Mouse (Mus musculus): ENCODE measurements around the gene Gps1. TPM values are rescaled to one million over a fixed set of nuclear protein-coding genes. Genes with fewer than 3 reads are reported as not detected.
"Not testable (repeated sequence)": the region's sequence is repeated elsewhere in the genome, so short reads cannot be mapped to it uniquely, and the experiment has no call there.

The Gps1 gene
- polyA plus RNA-seq, 1 experiment from 2014 or later = 262 TPM

- H3K9ac ChIP-seq (replicated peaks; ENCODE audit: low read length) = no peak overlapping the region
- peaks cover 4% of the 10 kb centered on the region for H3K9me3 ChIP-seq (replicated peaks; ENCODE audit: control insufficient read depth, low read length)
- no peak overlapping the region for H3K4me2 ChIP-seq (ENCODE audit: low read depth, low read length)
- no peak for DNase-seq (ENCODE audit: low spot score)
- H3K4me1 ChIP-seq (ENCODE audit: control insufficient read depth, insufficient read depth, low read length) = no peaks in the 10 kb centered on the region
- 0 out of 2 replicates have a peak, but pooled peaks cover 3% of the 10 kb centered on the region for H3K27me3 ChIP-seq (ENCODE audit: control insufficient read depth, insufficient read depth, low read length)
- ATAC-seq (replicated peaks; ENCODE audit: insufficient number of reproducible peaks, low FRiP score, low TSS enrichment, low read depth) = no peak
- H3K36me3 ChIP-seq (replicated peaks; ENCODE audit: control insufficient read depth, insufficient read depth, low read depth, low read length) = no peaks in the 10 kb centered on the region
- WGBS = 68% methylated on average over 14 of the region's 14 CpGs
- no peak overlapping the region for H3K27ac ChIP-seq (replicated peaks; ENCODE audit: low read depth, low read length)
- H3K4me3 ChIP-seq (ENCODE audit: low read depth, low read length) = no peak overlapping the region
Observed at GRCm38 (mm10) chr11:120761811-120762671, 22.0 kb upstream of the Gps1 start.

- WGBS = 17% methylated on average over 11 of the region's 14 CpGs
- ATAC-seq (replicated peaks; ENCODE audit: insufficient number of reproducible peaks, low FRiP score, low TSS enrichment, low read depth); H3K4me2 ChIP-seq (ENCODE audit: low read depth, low read length); H3K9me3 ChIP-seq (replicated peaks; ENCODE audit: control insufficient read depth, low read length); DNase-seq (ENCODE audit: low spot score); H3K9ac ChIP-seq (replicated peaks; ENCODE audit: low read length); H3K4me3 ChIP-seq (ENCODE audit: low read depth, low read length); H3K27me3 ChIP-seq (ENCODE audit: control insufficient read depth, insufficient read depth, low read length); H3K4me1 ChIP-seq (ENCODE audit: control insufficient read depth, insufficient read depth, low read length); H3K36me3 ChIP-seq (replicated peaks; ENCODE audit: control insufficient read depth, insufficient read depth, low read depth, low read length); H3K27ac ChIP-seq (replicated peaks; ENCODE audit: low read depth, low read length): not testable (repeated sequence)
Observed at GRCm38 (mm10) chr11:120762672-120763041, 21.4 kb upstream of the Gps1 start, which contains the start of gene Hmga1b. Gene Hmga1b (plus strand): TSS chr11:120762794.

DNA sequence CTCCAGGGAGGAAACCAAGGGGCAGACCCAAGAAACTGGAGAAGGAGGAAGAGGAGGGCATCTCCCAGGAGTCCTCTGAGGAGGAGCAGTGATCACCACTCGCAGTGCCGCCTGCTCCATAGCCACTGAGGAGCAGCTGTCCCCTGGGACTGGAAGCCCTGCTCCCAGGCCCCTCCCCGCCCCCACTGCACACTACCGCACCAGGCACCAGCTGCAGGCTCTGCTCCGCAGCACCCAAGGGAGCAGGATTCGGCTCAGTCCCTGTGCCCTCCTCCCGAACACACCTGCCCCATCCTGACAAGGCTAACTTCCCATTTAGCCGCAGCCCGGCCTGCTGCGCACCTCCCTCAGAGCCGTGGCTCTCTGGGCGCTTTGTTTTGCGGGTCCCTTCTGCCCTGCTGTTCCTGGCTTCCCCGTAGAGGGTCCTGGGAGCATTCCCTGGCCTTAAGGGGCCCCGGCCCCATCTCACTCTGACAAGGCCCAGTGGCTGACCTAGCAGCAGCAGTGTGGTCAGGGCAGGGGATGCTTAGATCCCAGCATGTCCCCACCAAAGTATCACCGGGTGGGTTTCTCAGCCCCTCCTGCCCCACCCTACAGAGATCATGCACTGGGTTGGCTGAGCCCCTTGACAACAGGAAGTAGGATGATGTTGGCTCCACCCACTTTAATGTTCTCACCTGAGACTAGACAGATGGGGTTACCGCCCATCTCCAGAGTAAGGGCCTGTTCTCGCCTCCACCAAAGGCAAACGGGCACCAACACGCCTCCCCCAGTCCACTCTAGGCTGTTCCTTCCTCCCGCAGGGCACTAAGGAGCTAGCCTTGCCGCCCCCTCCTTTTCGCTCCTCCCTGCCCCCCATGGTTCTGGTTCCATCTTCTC, 20.7 kb upstream of the Gps1 start:
- WGBS = 0% methylated on average over 6 of the region's 23 CpGs
- H3K36me3 ChIP-seq (replicated peaks; ENCODE audit: control insufficient read depth, insufficient read depth, low read depth, low read length); H3K27me3 ChIP-seq (ENCODE audit: control insufficient read depth, insufficient read depth, low read length); H3K4me3 ChIP-seq (ENCODE audit: low read depth, low read length); H3K9ac ChIP-seq (replicated peaks; ENCODE audit: low read length); H3K27ac ChIP-seq (replicated peaks; ENCODE audit: low read depth, low read length); H3K4me2 ChIP-seq (ENCODE audit: low read depth, low read length); DNase-seq (ENCODE audit: low spot score); H3K9me3 ChIP-seq (replicated peaks; ENCODE audit: control insufficient read depth, low read length); H3K4me1 ChIP-seq (ENCODE audit: control insufficient read depth, insufficient read depth, low read length): not testable (repeated sequence)
- peak; percentile 53; the same call in 1 of the 2 replicates for ATAC-seq (replicated peaks; ENCODE audit: insufficient number of reproducible peaks, low FRiP score, low TSS enrichment, low read depth)

- H3K9ac ChIP-seq (replicated peaks; ENCODE audit: low read length); H3K36me3 ChIP-seq (replicated peaks; ENCODE audit: control insufficient read depth, insufficient read depth, low read depth, low read length); H3K4me2 ChIP-seq (ENCODE audit: low read depth, low read length); H3K27ac ChIP-seq (replicated peaks; ENCODE audit: low read depth, low read length); H3K4me1 ChIP-seq (ENCODE audit: control insufficient read depth, insufficient read depth, low read length); ATAC-seq (replicated peaks; ENCODE audit: insufficient number of reproducible peaks, low FRiP score, low TSS enrichment, low read depth); H3K27me3 ChIP-seq (ENCODE audit: control insufficient read depth, insufficient read depth, low read length); H3K4me3 ChIP-seq (ENCODE audit: low read depth, low read length); DNase-seq (ENCODE audit: low spot score); H3K9me3 ChIP-seq (replicated peaks; ENCODE audit: control insufficient read depth, low read length): not testable (repeated sequence)
- WGBS = 81% methylated on average over 3 of the region's 7 CpGs
Observed at GRCm38 (mm10) chr11:120767023-120767422, 17.0 kb upstream of the Gps1 start.

- H3K4me1 ChIP-seq (ENCODE audit: control insufficient read depth, insufficient read depth, low read length) = no peaks in the 10 kb centered on the region
- no peak overlapping the region for H3K4me2 ChIP-seq (ENCODE audit: low read depth, low read length)
- no peak overlapping the region for H3K9ac ChIP-seq (replicated peaks; ENCODE audit: low read length)
- H3K9me3 ChIP-seq (replicated peaks; ENCODE audit: control insufficient read depth, low read length) = no peaks in the 10 kb centered on the region
- DNase-seq (ENCODE audit: low spot score) = no peak
- WGBS = 70% methylated on average over 1 of the region's 1 CpGs
- no peaks in the 10 kb centered on the region for H3K36me3 ChIP-seq (replicated peaks; ENCODE audit: control insufficient read depth, insufficient read depth, low read depth, low read length)
- H3K27ac ChIP-seq (replicated peaks; ENCODE audit: low read depth, low read length) = no peak overlapping the region
- ATAC-seq (replicated peaks; ENCODE audit: insufficient number of reproducible peaks, low FRiP score, low TSS enrichment, low read depth) = no peak
- H3K27me3 ChIP-seq (ENCODE audit: control insufficient read depth, insufficient read depth, low read length) = no peaks in the 10 kb centered on the region
- no peak overlapping the region for H3K4me3 ChIP-seq (ENCODE audit: low read depth, low read length)
Observed at GRCm38 (mm10) chr11:120768206-120768605, 15.9 kb upstream of the Gps1 start.

- no peaks in the 10 kb centered on the region for H3K9me3 ChIP-seq (replicated peaks; ENCODE audit: control insufficient read depth, low read length)
- 92% methylated on average over 3 of the region's 3 CpGs for WGBS
- no peak for DNase-seq (ENCODE audit: low spot score)
- H3K4me1 ChIP-seq (ENCODE audit: control insufficient read depth, insufficient read depth, low read length) = no peaks in the 10 kb centered on the region
- H3K36me3 ChIP-seq (replicated peaks; ENCODE audit: control insufficient read depth, insufficient read depth, low read depth, low read length) = no peaks in the 10 kb centered on the region
- H3K9ac ChIP-seq (replicated peaks; ENCODE audit: low read length) = no peak overlapping the region
- H3K4me2 ChIP-seq (ENCODE audit: low read depth, low read length) = no peak overlapping the region
- H3K27ac ChIP-seq (replicated peaks; ENCODE audit: low read depth, low read length) = no peak overlapping the region
- no peak overlapping the region for H3K4me3 ChIP-seq (ENCODE audit: low read depth, low read length)
- no peak for ATAC-seq (replicated peaks; ENCODE audit: insufficient number of reproducible peaks, low FRiP score, low TSS enrichment, low read depth)
- no peaks in the 10 kb centered on the region for H3K27me3 ChIP-seq (ENCODE audit: control insufficient read depth, insufficient read depth, low read length)
Observed at GRCm38 (mm10) chr11:120772749-120773148, 11.3 kb upstream of the Gps1 start.

- DNase-seq (ENCODE audit: low spot score) (no peak), ATAC-seq (replicated peaks; ENCODE audit: insufficient number of reproducible peaks, low FRiP score, low TSS enrichment, low read depth) (no peak)
- H3K9ac ChIP-seq (replicated peaks; ENCODE audit: low read length) = no peak overlapping the region
- H3K4me1 ChIP-seq (ENCODE audit: control insufficient read depth, insufficient read depth, low read length) = no peaks in the 10 kb centered on the region
- H3K4me3 ChIP-seq (ENCODE audit: low read depth, low read length) = no peak overlapping the region
- H3K36me3 ChIP-seq (replicated peaks; ENCODE audit: control insufficient read depth, insufficient read depth, low read depth, low read length) = no peaks in the 10 kb centered on the region
- 84% methylated on average over 7 of the region's 7 CpGs for WGBS
- H3K27me3 ChIP-seq (ENCODE audit: control insufficient read depth, insufficient read depth, low read length) = no peaks in the 10 kb centered on the region
- no peaks in the 10 kb centered on the region for H3K9me3 ChIP-seq (replicated peaks; ENCODE audit: control insufficient read depth, low read length)
- H3K4me2 ChIP-seq (ENCODE audit: low read depth, low read length) = no peak overlapping the region
- no peak overlapping the region for H3K27ac ChIP-seq (replicated peaks; ENCODE audit: low read depth, low read length)
Observed at GRCm38 (mm10) chr11:120773463-120774190, 10.4 kb upstream of the Gps1 start.

All from embryonic facial prominence, embryonic 11.5 days (tissue).